ENCODE assay signal across 8 mouse cellular contexts in the genomic region with DNA sequence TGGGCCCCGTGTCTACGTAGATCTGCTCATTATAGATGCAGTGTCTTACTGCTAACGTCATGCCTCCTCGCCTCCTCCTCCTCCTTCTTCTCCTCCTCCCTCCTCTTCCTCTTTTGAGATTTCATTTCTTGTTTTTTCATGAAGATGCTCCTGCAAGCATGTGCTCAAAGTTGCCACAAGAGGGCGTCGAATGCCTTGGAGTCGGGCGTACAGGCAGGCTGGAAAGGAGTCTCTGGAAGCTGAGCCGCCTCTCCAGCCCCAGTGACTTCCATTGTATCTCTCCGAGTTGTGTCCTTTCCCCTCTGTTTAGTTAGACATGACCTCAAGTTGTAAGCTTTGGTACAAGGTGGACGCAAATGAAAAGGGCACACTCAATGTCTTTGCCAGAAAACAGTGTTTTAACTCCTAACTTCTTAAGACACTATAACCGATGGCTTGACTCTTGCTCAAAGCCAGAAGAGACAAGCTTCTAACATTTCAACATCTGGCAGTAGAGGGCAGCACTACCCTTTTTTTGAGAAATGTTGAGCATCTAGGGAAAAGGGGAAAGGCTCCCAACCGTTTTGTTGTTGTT. TPM values are rescaled to one million over a fixed set of nuclear protein-coding genes. Genes with fewer than 3 reads are reported as not detected.
DNase-seq lines count a peak whose midpoint lies in the region; ATAC-seq and TF ChIP-seq lines count a peak whose summit lies in the region.

No protein-coding gene starts in this region.

- H3K9ac ChIP-seq in forebrain, postnatal 0 days, result no peak overlapping the region

- peaks cover 3% of the 10 kb centered on the region; the same call in 1 of the 2 replicates for H3K4me1 ChIP-seq in forebrain, postnatal 0 days (ENCODE audit: insufficient read depth)

- ATAC-seq in forebrain, postnatal 0 days, result peak; percentile 92
- peak; percentile 86 to 95 for ATAC-seq in hematopoietic stem cell, adult 5-6 weeks (replicated peaks in 1 of 2; ENCODE audit: insufficient read depth in 1 of 2, low FRiP score in 2 of 2, low TSS enrichment in 1 of 2, low read depth in 1 of 2, poor library complexity in 2 of 2, severe bottlenecking in 2 of 2)

- H3K9me3 ChIP-seq in forebrain, postnatal 0 days (ENCODE audit: low read length), result no peaks in the 10 kb centered on the region

- H3K27ac ChIP-seq in forebrain, postnatal 0 days (ENCODE audit: low read depth, low read length), result no peak overlapping the region

- no peaks in the 10 kb centered on the region for H3K36me3 ChIP-seq in forebrain, postnatal 0 days (ENCODE audit: insufficient read depth)

- H3K4me2 ChIP-seq in forebrain, postnatal 0 days (ENCODE audit: low read depth), result peak overlapping the region; percentile 42

- no peak overlapping the region for H3K4me3 ChIP-seq in forebrain, postnatal 0 days (ENCODE audit: low read depth, low read length)

- peak; percentile 81 for DNase-seq in Muller cell, postnatal 12 days (ENCODE audit: inconsistent ontology term)
- peak; percentile 70 to 78 for DNase-seq in cerebellum, adult 18-20 months
- peak; percentile 92 for DNase-seq in forebrain, postnatal 0 days
- DNase-seq in layer of hippocampus, adult 9-11 months, result peak; percentile 73
- DNase-seq in lung, postnatal 14 days, result peak; percentile 72
- peak; percentile 49 for DNase-seq in retina, adult 2 months (ENCODE audit: low read depth, low spot score)
- DNase-seq in thymus, postnatal 25 days, result peak; percentile 48

- peak; percentile 90 for TF ChIP-seq CTCF in forebrain, postnatal 0 days (IDR thresholded peaks at IDR 0.05; ENCODE audit: low read depth)

- WGBS in forebrain, postnatal 0 days, result under 1% methylated on average over 13 of the region's 13 CpGs

- H3K27me3 ChIP-seq in forebrain, postnatal 0 days (ENCODE audit: insufficient read depth, low read length), result no peaks in the 10 kb centered on the region

RNA-seq across cellular contexts. Expression of a gene that starts 5.9 kb away (rescaled TPM):
- total RNA-seq in forebrain, postnatal 0 days (2014; rRNA removed), result 86.1 and 88.2 TPM in 2 replicates
- 85.4 and 101 TPM in 2 replicates for polyA plus RNA-seq in forebrain, postnatal 0 days (2015; fragmentation: Nextera tagmentation; extraction: Ambion mirVana)
- 8.7 and 12.5 TPM in 2 replicates for total RNA-seq in hematopoietic stem cell, adult 5-6 weeks (2017)
